Mouse (Mus musculus) intestine, postnatal 0 days (tissue): ENCODE measurements at regions not wholly inside any gene's neighbourhood (a gene's known extent, or its start where the extent isn't known, plus 50 kb on each side); places are given as distances from the start of the nearest gene placed in this dataset.

ENCODE experiments used
- ATAC-seq: fragments of 200-750 bp; cut with Nextera tagmentation; 2 replicates; pipeline ENCODE4 v1.8.0; 2017; ENCODE audit warnings: mild to moderate bottlenecking, moderate TSS enrichment, moderate library complexity
- H3K27ac ChIP-seq: fragments of 300-500 bp; sonication (generic); 2 replicates; pipeline ENCODE4 v1.5.1; 2014; ENCODE audit warnings: mild to moderate bottlenecking, low read depth, low read length, moderate library complexity
- H3K27me3 ChIP-seq: fragments of 300-500 bp; sonication (generic); replicated peaks from 2 replicates; pipeline ENCODE4 v1.6.1; 2014; ENCODE audit warnings: low read length, mixed read lengths; ENCODE audit not compliant: control insufficient read depth, insufficient read depth
- H3K36me3 ChIP-seq: fragments of 300-500 bp; sonication (generic); 2 replicates; pipeline ENCODE4 v1.6.1; 2014; ENCODE audit warnings: mild to moderate bottlenecking, moderate library complexity; ENCODE audit not compliant: control insufficient read depth, insufficient read depth
- H3K4me1 ChIP-seq: fragments of 300-500 bp; sonication (generic); replicated peaks from 2 replicates; pipeline ENCODE4 v1.6.1; 2014; ENCODE audit warnings: antibody characterized with exemption, low read length, mixed read lengths; ENCODE audit not compliant: control insufficient read depth, insufficient read depth
- H3K4me2 ChIP-seq: fragments of 300-500 bp; sonication (generic); replicated peaks from 2 replicates; pipeline ENCODE4 v1.6.1; 2014; ENCODE audit warnings: low read depth, mild to moderate bottlenecking, moderate library complexity
- H3K4me3 ChIP-seq: fragments of 300-500 bp; sonication (generic); 2 replicates; pipeline ENCODE4 v1.5.1; 2014; ENCODE audit warnings: low read depth, low read length
- H3K9ac ChIP-seq: fragments of 300-500 bp; sonication (generic); 2 replicates; pipeline ENCODE4 v1.6.1; 2014; ENCODE audit warnings: mild to moderate bottlenecking, low read depth, low read length
- H3K9me3 ChIP-seq: fragments of 300-500 bp; sonication (generic); 2 replicates; pipeline ENCODE4 v1.6.1; 2016; ENCODE audit warnings: mixed run types; ENCODE audit not compliant: control insufficient read depth
- CTCF ChIP-seq: sonication (generic); IDR thresholded peaks from 2 replicates; pipeline ENCODE4 v1.5.1; 2016; ENCODE audit warnings: low read depth, mild to moderate bottlenecking, control low read depth, antibody characterized with exemption, moderate library complexity
- WGBS: fragments of 180-500 bp; shearing (Covaris S2); extraction: QIAGEN DNeasy Blood & Tissue Kit; methylation state at CpG from one replicate; pipeline ENCODE4 v1.1.7; 2014; 5-methylcytosine and 5-hydroxymethylcytosine counted together

GRCm38 (mm10) chr5:118400926-118401325, 155.9 kb downstream of the 2410131K14Rik start:
- TF ChIP-seq CTCF: no peak

GRCm38 (mm10) chr5:118404398-118404797, 156.1 kb upstream of the Med13l start:
- no peaks in the 10 kb centered on the region for H3K4me1 ChIP-seq
- H3K9ac ChIP-seq: no peak overlapping the region
- no peak for ATAC-seq
- no peak overlapping the region for H3K4me2 ChIP-seq
- no peak overlapping the region for H3K27ac ChIP-seq
- TF ChIP-seq CTCF: no peak
- WGBS: 66% methylated on average over 7 of the region's 7 CpGs
- H3K27me3 ChIP-seq: no peaks in the 10 kb centered on the region
- H3K4me3 ChIP-seq: no peak overlapping the region
- no peaks in the 10 kb centered on the region for H3K36me3 ChIP-seq
- no peaks in the 10 kb centered on the region for H3K9me3 ChIP-seq

More at GRCm38 (mm10) chr5:118400926-118401325, 155.9 kb downstream of the 2410131K14Rik start:
- Histone ChIP-seq H3K36me3 (no peaks in the 10 kb centered on the region), H3K27me3 (peaks cover 2% of the 10 kb centered on the region), H3K4me3 (no peak overlapping the region), H3K9ac (no peak overlapping the region), H3K4me2 (no peak overlapping the region), H3K4me1 (no peaks in the 10 kb centered on the region), H3K9me3 (no peaks in the 10 kb centered on the region), H3K27ac (no peak overlapping the region)
- ATAC-seq: no peak
- 73% methylated on average over 10 of the region's 10 CpGs for WGBS

- 90% methylated on average over 3 of the region's 3 CpGs for WGBS
- Histone ChIP-seq H3K9ac (no peak overlapping the region), H3K36me3 (no peaks in the 10 kb centered on the region), H3K4me1 (no peaks in the 10 kb centered on the region), H3K4me3 (no peak overlapping the region), H3K4me2 (no peak overlapping the region), H3K9me3 (no peaks in the 10 kb centered on the region), H3K27ac (no peak overlapping the region), H3K27me3 (no peaks in the 10 kb centered on the region)
- ATAC-seq: no peak
- no peak for TF ChIP-seq CTCF
These were observed 155.1 kb upstream of the Med13l start for GRCm38 (mm10) chr5:118405421-118405820.

GRCm38 (mm10) chr5:118407451-118407850, 153.0 kb upstream of the Med13l start:
- 70% methylated on average over 11 of the region's 11 CpGs for WGBS
- Histone ChIP-seq H3K4me2 (no peak overlapping the region), H3K27ac (no peak overlapping the region), H3K9ac (no peak overlapping the region), H3K4me3 (no peak overlapping the region), H3K27me3 (no peaks in the 10 kb centered on the region), H3K36me3 (no peaks in the 10 kb centered on the region), H3K4me1 (no peaks in the 10 kb centered on the region), H3K9me3 (no peaks in the 10 kb centered on the region)
- no peak for TF ChIP-seq CTCF
- ATAC-seq: no peak

- ATAC-seq: no peak
- Histone ChIP-seq H3K4me2 (no peak overlapping the region), H3K9ac (no peak overlapping the region), H3K27me3 (no peaks in the 10 kb centered on the region), H3K27ac (no peak overlapping the region), H3K4me1 (no peaks in the 10 kb centered on the region), H3K9me3 (no peaks in the 10 kb centered on the region), H3K36me3 (no peaks in the 10 kb centered on the region), H3K4me3 (no peak overlapping the region)
- 76% methylated on average over 3 of the region's 3 CpGs for WGBS
- TF ChIP-seq CTCF: no peak
These were observed 152.5 kb upstream of the Med13l start for GRCm38 (mm10) chr5:118407973-118408372.

- Histone ChIP-seq H3K4me3 (no peak overlapping the region), H3K4me2 (no peak overlapping the region), H3K4me1 (no peaks in the 10 kb centered on the region), H3K36me3 (no peaks in the 10 kb centered on the region), H3K9me3 (no peaks in the 10 kb centered on the region), H3K27ac (no peak overlapping the region), H3K27me3 (no peaks in the 10 kb centered on the region), H3K9ac (no peak overlapping the region)
- WGBS: 82% methylated on average over 8 of the region's 8 CpGs
- TF ChIP-seq CTCF: no peak
- no peak for ATAC-seq
These were observed 151.7 kb upstream of the Med13l start for GRCm38 (mm10) chr5:118408826-118409225.
